Mouse (Mus musculus): ENCODE measurements at regions not wholly inside any gene's neighbourhood (a gene's known extent, or its start where the extent isn't known, plus 50 kb on each side); places are given as distances from the start of the nearest gene placed in this dataset.

GRCm38 (mm10) chr14:71359581-71359980 is 759.9 kb upstream of the Fam160b2 start:
- Histone ChIP-seq H3K4me2 (no peak overlapping the region), H3K27me3 (replicated peaks) (no peaks in the 10 kb centered on the region), H3K4me3 (no peak overlapping the region), H3K4me1 (no peaks in the 10 kb centered on the region), H3K27ac (no peak overlapping the region), H3K36me3 (no peaks in the 10 kb centered on the region), H3K9me3 (replicated peaks) (no peaks in the 10 kb centered on the region), H3K9ac (no peak overlapping the region)
- WGBS (ENCODE audit: insufficient replicate concordance), result 50% methylated on average over 1 of the region's 1 CpGs
- ATAC-seq, result no peak

- no peak overlapping the region for H3K4me3 ChIP-seq
- H3K4me2 ChIP-seq, result no peak overlapping the region
- WGBS (ENCODE audit: insufficient replicate concordance), result 73% methylated on average over 5 of the region's 5 CpGs
- no peak for ATAC-seq
- no peak overlapping the region for H3K27ac ChIP-seq
- H3K9ac ChIP-seq, result no peak overlapping the region
- no peaks in the 10 kb centered on the region for H3K27me3 ChIP-seq (replicated peaks)
- H3K36me3 ChIP-seq, result no peaks in the 10 kb centered on the region
- no peaks in the 10 kb centered on the region for H3K9me3 ChIP-seq (replicated peaks)
- H3K4me1 ChIP-seq, result no peaks in the 10 kb centered on the region
Observed at GRCm38 (mm10) chr14:71338219-71338618, 738.6 kb upstream of the Fam160b2 start.

- no peak overlapping the region for H3K9ac ChIP-seq
- no peaks in the 10 kb centered on the region for H3K9me3 ChIP-seq (replicated peaks)
- no peak overlapping the region for H3K27ac ChIP-seq
- no peaks in the 10 kb centered on the region for H3K27me3 ChIP-seq (replicated peaks)
- ATAC-seq, result no peak
- H3K4me3 ChIP-seq, result no peak overlapping the region
- 71% methylated on average over 3 of the region's 3 CpGs for whole genome bisulfite sequencing (ENCODE audit: insufficient replicate concordance)
- H3K36me3 ChIP-seq, result no peaks in the 10 kb centered on the region
- H3K4me2 ChIP-seq, result no peak overlapping the region
- H3K4me1 ChIP-seq, result no peaks in the 10 kb centered on the region
Observed at GRCm38 (mm10) chr14:71336906-71337305, 737.3 kb upstream of the Fam160b2 start.

GRCm38 (mm10) chr14:71334022-71334421 is 734.4 kb upstream of the Fam160b2 start:
- Histone ChIP-seq H3K27ac (no peak overlapping the region), H3K36me3 (no peaks in the 10 kb centered on the region), H3K4me1 (no peaks in the 10 kb centered on the region), H3K9ac (no peak overlapping the region), H3K9me3 (replicated peaks) (no peaks in the 10 kb centered on the region), H3K4me2 (no peak overlapping the region), H3K4me3 (no peak overlapping the region), H3K27me3 (replicated peaks) (no peaks in the 10 kb centered on the region)
- no peak for ATAC-seq
- WGBS (ENCODE audit: insufficient replicate concordance), result 77% methylated on average over 1 of the region's 1 CpGs

GRCm38 (mm10) chr14:71329862-71330630 is 730.4 kb upstream of the Fam160b2 start:
- Histone ChIP-seq H3K4me1 (no peaks in the 10 kb centered on the region), H3K36me3 (no peaks in the 10 kb centered on the region), H3K4me3 (no peak overlapping the region), H3K9me3 (replicated peaks) (no peaks in the 10 kb centered on the region), H3K9ac (no peak overlapping the region), H3K27ac (no peak overlapping the region), H3K27me3 (replicated peaks) (no peaks in the 10 kb centered on the region), H3K4me2 (no peak overlapping the region)
- 41% methylated on average over 5 of the region's 5 CpGs for WGBS (ENCODE audit: insufficient replicate concordance)
- ATAC-seq, result no peak

GRCm38 (mm10) chr14:71327621-71328020 is 728.0 kb upstream of the Fam160b2 start:
- Histone ChIP-seq H3K27me3 (replicated peaks) (no peaks in the 10 kb centered on the region), H3K4me3 (no peak overlapping the region), H3K4me1 (no peaks in the 10 kb centered on the region), H3K27ac (no peak overlapping the region), H3K9me3 (replicated peaks) (no peaks in the 10 kb centered on the region), H3K4me2 (no peak overlapping the region), H3K36me3 (no peaks in the 10 kb centered on the region), H3K9ac (no peak overlapping the region)
- ATAC-seq, result no peak

- ATAC-seq, result no peak
- Histone ChIP-seq H3K27me3 (replicated peaks) (no peaks in the 10 kb centered on the region), H3K36me3 (no peaks in the 10 kb centered on the region), H3K4me1 (no peaks in the 10 kb centered on the region), H3K4me3 (no peak overlapping the region), H3K27ac (no peak overlapping the region), H3K9ac (no peak overlapping the region), H3K9me3 (replicated peaks) (no peaks in the 10 kb centered on the region), H3K4me2 (no peak overlapping the region)
- WGBS (ENCODE audit: insufficient replicate concordance), result 61% methylated on average over 2 of the region's 2 CpGs
Observed at GRCm38 (mm10) chr14:71326521-71327105, 727.0 kb upstream of the Fam160b2 start.

GRCm38 (mm10) chr14:71315228-71315627 is 715.6 kb upstream of the Fam160b2 start:
- Histone ChIP-seq H3K9me3 (replicated peaks) (no peaks in the 10 kb centered on the region), H3K4me3 (no peak overlapping the region), H3K36me3 (no peaks in the 10 kb centered on the region), H3K4me2 (no peak overlapping the region), H3K27ac (no peak overlapping the region), H3K27me3 (replicated peaks) (no peaks in the 10 kb centered on the region; the same call in 1 of the 2 replicates), H3K4me1 (no peaks in the 10 kb centered on the region), H3K9ac (no peak overlapping the region)
- no peak for ATAC-seq
- 36% methylated on average over 3 of the region's 3 CpGs for WGBS (ENCODE audit: insufficient replicate concordance)

GRCm38 (mm10) chr14:71299755-71300154 is 700.1 kb upstream of the Fam160b2 start:
- WGBS (ENCODE audit: insufficient replicate concordance), result 72% methylated on average over 6 of the region's 6 CpGs
- no peaks in the 10 kb centered on the region for H3K9me3 ChIP-seq (replicated peaks)
- no peaks in the 10 kb centered on the region for H3K27me3 ChIP-seq (replicated peaks)
- H3K4me2 ChIP-seq, result no peak overlapping the region
- H3K9ac ChIP-seq, result no peak overlapping the region
- ATAC-seq, result no peak
- no peaks in the 10 kb centered on the region for H3K4me1 ChIP-seq
- no peak overlapping the region for H3K27ac ChIP-seq
- no peak overlapping the region for H3K4me3 ChIP-seq
- no peaks in the 10 kb centered on the region for H3K36me3 ChIP-seq

- Histone ChIP-seq H3K4me1 (no peaks in the 10 kb centered on the region), H3K9ac (no peak overlapping the region), H3K4me3 (no peak overlapping the region), H3K36me3 (no peaks in the 10 kb centered on the region), H3K4me2 (no peak overlapping the region), H3K27me3 (replicated peaks) (no peaks in the 10 kb centered on the region), H3K9me3 (replicated peaks) (no peaks in the 10 kb centered on the region), H3K27ac (no peak overlapping the region)
- no peak for ATAC-seq
- 81% methylated on average over 14 of the region's 14 CpGs for WGBS (ENCODE audit: insufficient replicate concordance)
Observed at GRCm38 (mm10) chr14:71281568-71281967, 681.9 kb upstream of the Fam160b2 start.

- no peak for ATAC-seq
- H3K4me2 ChIP-seq, result no peak overlapping the region
Observed at GRCm38 (mm10) chr14:71276309-71276791, 676.7 kb upstream of the Fam160b2 start.

GRCm38 (mm10) chr14:71272470-71272869 is 672.8 kb upstream of the Fam160b2 start:
- H3K4me3 ChIP-seq, result no peak overlapping the region
- no peaks in the 10 kb centered on the region for H3K36me3 ChIP-seq
- H3K9ac ChIP-seq, result no peak overlapping the region
- no peaks in the 10 kb centered on the region for H3K9me3 ChIP-seq (replicated peaks)
- no peak for ATAC-seq
- no peaks in the 10 kb centered on the region for H3K4me1 ChIP-seq
- no peak overlapping the region for H3K27ac ChIP-seq
- no peak overlapping the region for H3K4me2 ChIP-seq
- 91% methylated on average over 2 of the region's 2 CpGs for WGBS (ENCODE audit: insufficient replicate concordance)
- no peaks in the 10 kb centered on the region for H3K27me3 ChIP-seq (replicated peaks)

More at GRCm38 (mm10) chr14:71276309-71276791, 676.7 kb upstream of the Fam160b2 start:
- Histone ChIP-seq H3K4me3 (no peak overlapping the region), H3K36me3 (no peaks in the 10 kb centered on the region), H3K9me3 (replicated peaks) (no peaks in the 10 kb centered on the region), H3K9ac (no peak overlapping the region), H3K27ac (no peak overlapping the region), H3K27me3 (replicated peaks) (no peaks in the 10 kb centered on the region), H3K4me1 (no peaks in the 10 kb centered on the region)
- WGBS (ENCODE audit: insufficient replicate concordance), result 56% methylated on average over 12 of the region's 12 CpGs

Data from liver, embryonic 12.5 days (tissue).